Mouse (Mus musculus): ENCODE results near the gene Atf7.

DNA sequence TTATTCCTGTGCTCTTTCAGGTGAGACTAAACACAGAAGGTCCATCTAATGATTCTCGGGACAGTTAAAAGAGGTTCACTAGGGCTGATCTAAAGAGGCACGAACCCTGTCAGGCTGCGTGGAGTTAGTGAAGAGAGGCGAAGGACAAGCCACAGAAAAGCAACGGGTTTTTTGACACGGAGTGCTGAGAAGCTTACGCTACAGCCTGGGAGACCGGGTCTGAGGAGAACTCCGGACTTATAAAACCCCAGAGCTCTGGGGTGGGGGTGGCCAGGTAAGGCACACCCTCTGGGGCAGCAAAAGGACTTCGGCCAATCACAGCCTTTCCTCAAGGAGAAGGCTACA lies 107.7 kb downstream of the Atf7 start:
- TF ChIP-seq CTCF (IDR thresholded peaks at IDR 0.05; ENCODE audit: low read depth), result no peak
- TF ChIP-seq EP300 (optimal IDR thresholded peaks at IDR 0.05), result no peak
